8 mouse cellular contexts compared by ENCODE assay signal in the genomic region with DNA sequence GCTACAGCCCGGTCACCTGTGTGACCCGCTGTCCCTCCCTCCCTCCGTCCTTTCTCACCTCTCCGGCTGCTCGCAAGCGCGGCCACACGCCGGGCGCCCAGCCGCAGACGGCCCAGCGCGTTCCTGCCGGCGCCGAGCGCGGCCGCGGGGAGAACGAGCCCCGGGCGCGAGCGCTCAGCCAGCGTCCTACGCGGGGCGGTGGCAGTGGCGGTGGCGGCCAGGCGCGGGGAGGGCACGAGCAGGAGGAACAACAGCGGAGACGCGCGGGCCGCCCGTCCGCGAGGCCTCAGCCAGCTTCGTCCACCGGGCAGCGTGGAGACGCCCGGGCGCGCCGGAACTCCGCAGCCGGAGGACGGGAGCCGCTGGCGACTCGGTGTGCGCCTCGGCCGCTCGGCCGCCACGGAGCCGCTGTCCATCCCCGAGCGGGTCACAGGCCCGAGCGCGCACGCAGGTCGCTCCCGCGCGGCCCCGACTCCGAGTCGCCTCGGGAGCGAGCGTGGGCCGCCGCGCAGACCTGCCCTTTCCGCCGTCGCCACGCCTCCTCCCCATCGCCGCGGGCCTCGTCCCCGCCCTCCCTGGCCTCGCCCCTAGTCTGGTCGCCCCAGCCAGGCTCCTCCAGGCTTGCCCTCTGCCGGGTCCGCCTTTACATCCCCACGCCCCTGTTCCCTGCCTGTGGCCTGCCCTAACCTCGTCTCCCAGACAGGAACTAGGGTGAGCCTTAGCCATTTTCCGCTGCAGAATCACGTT. TPM values are rescaled to one million over a fixed set of nuclear protein-coding genes. Genes with fewer than 3 reads are reported as not detected.
A peak's percentile ranks its signal among the peaks of the same experiment; 100 is the strongest.
DNase-seq lines count a peak whose midpoint lies in the region; ATAC-seq and TF ChIP-seq lines count a peak whose summit lies in the region.

Gene Mcur1, minus strand, starts transcription at position 481 of the 747 bp plus-strand sequence.

- no peaks in the 10 kb centered on the region for H3K36me3 ChIP-seq in hindbrain, embryonic 11.5 days (ENCODE audit: control insufficient read depth, insufficient read depth, low read length)

- H3K9me3 ChIP-seq in hindbrain, embryonic 11.5 days (ENCODE audit: control insufficient read depth, low read length), result no peaks in the 10 kb centered on the region

- H3K9ac ChIP-seq in hindbrain, embryonic 11.5 days (ENCODE audit: low read depth, low read length), result peak within 1 kb of the TSS; percentile 76

- no peaks in the 10 kb centered on the region for H3K27me3 ChIP-seq in Patski
- no peaks in the 10 kb centered on the region; the same call in 1 of the 2 replicates for H3K27me3 ChIP-seq in hindbrain, embryonic 11.5 days (ENCODE audit: control insufficient read depth, insufficient read depth, low read length)

- in situ Hi-C loops in Patski (cut with MboI; ENCODE audit: low pct_unique_long_range_greater_than_20kb), result loop anchor here (10.0 kb wide), 1 partner anchor 385 kb away; the partner anchor contains the start of gene Tbc1d7

- peak within 1 kb of the TSS; percentile 77 for H3K4me3 ChIP-seq in hindbrain, embryonic 11.5 days (ENCODE audit: low read depth, low read length)

- H3K4me2 ChIP-seq in hindbrain, embryonic 11.5 days (replicated peaks; ENCODE audit: low read depth, low read length), result peak within 1 kb of the TSS; percentile 81

- 0% methylated on average over 54 of the region's 100 CpGs for WGBS in hindbrain, embryonic 11.5 days

- peak; percentile 91 for ATAC-seq in Patski
- ATAC-seq in hindbrain, embryonic 11.5 days (ENCODE audit: low FRiP score), result peak; percentile 97

- CTCF ChIA-PET in Patski (lab: Charles Lee), result interaction anchor here (1.0 to 4.0 kb wide), 2 partner anchors 13 to 166 kb away, joined by 3 to 19 read pairs; no protein-coding TSS in a partner anchor

- TF ChIP-seq CTCF in Patski (IDR thresholded peaks at IDR 0.05), result no peak

- H3K27ac ChIP-seq in hindbrain, embryonic 11.5 days (ENCODE audit: low read depth, low read length), result peak within 1 kb of the TSS; percentile 81

- no peaks in the 10 kb centered on the region for H3K4me1 ChIP-seq in hindbrain, embryonic 11.5 days (replicated peaks; ENCODE audit: control insufficient read depth, insufficient read depth, low read length)

- POLR2A ChIA-PET in Patski (lab: Charles Lee), result interaction anchor here (1.3 to 1.6 kb wide), 2 partner anchors 13 to 25 kb away, joined by 3 to 4 read pairs; no protein-coding TSS in a partner anchor

- peak; percentile 31 for DNase-seq in Patski (ENCODE audit: low read depth, low spot score)
- DNase-seq in cerebellum, postnatal 10 days, result peak; percentile 95 to 97
- peak; percentile 70 to 85 for DNase-seq in frontal cortex, postnatal 10 days (ENCODE audit: low spot score in 2 of 2)
- DNase-seq in hindbrain, embryonic 11.5 days (ENCODE audit: low spot score), result peak; percentile 94
- peak; percentile 86 to 88 for DNase-seq in layer of hippocampus, postnatal 14 days (ENCODE audit: low spot score in 2 of 2)
- peak; percentile 97 for DNase-seq in lung, postnatal 10 days
- peak; percentile 90 for DNase-seq in ovary, postnatal 14 days (ENCODE audit: low spot score)
- DNase-seq in thymus, postnatal 14 days, result peak; percentile 92

RNA-seq across cellular contexts. Expression of gene Mcur1, which starts in this region (rescaled TPM):
- 13.4 TPM for polyA plus RNA-seq in Patski (2021)
- 9.8 and 10.8 TPM in 2 replicates for polyA plus RNA-seq in hindbrain, embryonic 11.5 days (2014; fragmentation: Nextera tagmentation; extraction: Ambion mirVana)
- 10 to 100 TPM; 22.7 to 23.4 TPM for total RNA-seq in layer of hippocampus, postnatal 14 days (2021)

Comparison
In these comparisons a context has a peak if more than half of its experiments do, and no peak if none do; other contexts are left out.
1. Peak in every context shown above with its lines: DNase-seq, ATAC-seq, H3K4me3 ChIP-seq and H3K27ac ChIP-seq.
2. DNase-seq: peak in every context shown above with its lines; median percentile 97 in lung, postnatal 10 days; 96 in cerebellum, postnatal 10 days; 94 in hindbrain, embryonic 11.5 days; 92 in thymus, postnatal 14 days; 90 in ovary, postnatal 14 days; 87 in layer of hippocampus, postnatal 14 days; 78 in frontal cortex, postnatal 10 days; 31 in Patski.